Mouse (Mus musculus) erythroblast, adult 5-6 weeks (primary cell): ENCODE data around the gene Chrm4. TPM values are rescaled to one million over a fixed set of nuclear protein-coding genes. Genes with fewer than 3 reads are reported as not detected.

Experiments used
- total RNA-seq, 2 experiments: library from RNA; stranded (forward) in 1 of 2; stranded (reverse) in 1 of 2; fragments of 150-400 nt in 1 of 2; fragments of 200-764, 138-1000 nt in 1 of 2; gene quantifications; 2 replicates each; pipeline versions ENCODE4 v1.2.3 to v1.2.4; 2015 to 2017; ENCODE audit warnings: low replicate concordance in 2 of 2

The Chrm4 gene
- total RNA-seq, 2 experiments from 2014 or later, result not detected

Other genes starting within 250 kb of the Chrm4 start
- gene Atg13, start 216.7 kb upstream of the Chrm4 start, total RNA-seq (2015; ENCODE audit: low replicate concordance), result 18.8 and 26.9 TPM in 2 replicates
- gene Atg13, start 216.7 kb upstream of the Chrm4 start, total RNA-seq (2017; ENCODE audit: low replicate concordance), result 7.0 and 15.3 TPM in 2 replicates
- 0.63 and 6.0 TPM in 2 replicates for gene Harbi1, start 216.4 kb upstream of the Chrm4 start, total RNA-seq (2015; ENCODE audit: low replicate concordance)
- 1.9 and 2.5 TPM in 2 replicates for gene Harbi1, start 216.4 kb upstream of the Chrm4 start, total RNA-seq (2017; ENCODE audit: low replicate concordance)
- gene Ambra1, start 197.1 kb upstream of the Chrm4 start, total RNA-seq (2015; ENCODE audit: low replicate concordance), result 16.5 and 32.2 TPM in 2 replicates
- 15.8 and 30.9 TPM in 2 replicates for gene Ambra1, start 197.1 kb upstream of the Chrm4 start, total RNA-seq (2017; ENCODE audit: low replicate concordance)
- 1.9 TPM in 1 of 2 replicates, not detected in the other for gene Mdk, start 5.0 kb downstream of the Chrm4 start, total RNA-seq (2015; ENCODE audit: low replicate concordance)
- gene Mdk, start 5.0 kb downstream of the Chrm4 start, total RNA-seq (2017; ENCODE audit: low replicate concordance), result 0.77 TPM in 1 of 2 replicates, not detected in the other
- gene Gm9821, start 18.5 kb downstream of the Chrm4 start, total RNA-seq (2015; ENCODE audit: low replicate concordance), result not detected in 2 replicates
- gene Gm9821, start 18.5 kb downstream of the Chrm4 start, total RNA-seq (2017; ENCODE audit: low replicate concordance), result 0.28 TPM in 1 of 2 replicates, not detected in the other
- 35.9 and 75.1 TPM in 2 replicates for gene Dgkz, start 48.6 kb downstream of the Chrm4 start, total RNA-seq (2015; ENCODE audit: low replicate concordance)
- 13.7 and 19.5 TPM in 2 replicates for gene Dgkz, start 48.6 kb downstream of the Chrm4 start, total RNA-seq (2017; ENCODE audit: low replicate concordance)
- 0.38 and 1.7 TPM in 2 replicates for gene Creb3l1, start 97.3 kb downstream of the Chrm4 start, total RNA-seq (2015; ENCODE audit: low replicate concordance)
- 0.68 TPM in 1 of 2 replicates, not detected in the other for gene Creb3l1, start 97.3 kb downstream of the Chrm4 start, total RNA-seq (2017; ENCODE audit: low replicate concordance)
- gene Phf21a, start 165.9 kb downstream of the Chrm4 start, total RNA-seq (2015; ENCODE audit: low replicate concordance), result 11.1 and 27.0 TPM in 2 replicates
- 15.2 and 17.0 TPM in 2 replicates for gene Phf21a, start 165.9 kb downstream of the Chrm4 start, total RNA-seq (2017; ENCODE audit: low replicate concordance)